Mouse (Mus musculus) activated CD4-positive, CD25-positive, alpha-beta regulatory T cell, adult 4 months (primary cell): ENCODE data around the gene Ap5b1. TPM values are rescaled to one million over a fixed set of nuclear protein-coding genes. Genes with fewer than 3 reads are reported as not detected.
A peak's percentile ranks its signal among the peaks of the same experiment; 100 is the strongest.

Experiments
- ATAC-seq: one replicate; pipeline ENCODE4 v1.8.0; 2017
- polyA plus RNA-seq, 2 experiments: library from polyadenylated mRNA; unstranded; fragments of 100-300 nt; shearing (Covaris generic); gene quantifications; one replicate each; pipeline ENCODE4 v1.2.1; 2017

The Ap5b1 gene
- polyA plus RNA-seq: 1 to 10 TPM; 5.1 to 8.6 TPM

DNA sequence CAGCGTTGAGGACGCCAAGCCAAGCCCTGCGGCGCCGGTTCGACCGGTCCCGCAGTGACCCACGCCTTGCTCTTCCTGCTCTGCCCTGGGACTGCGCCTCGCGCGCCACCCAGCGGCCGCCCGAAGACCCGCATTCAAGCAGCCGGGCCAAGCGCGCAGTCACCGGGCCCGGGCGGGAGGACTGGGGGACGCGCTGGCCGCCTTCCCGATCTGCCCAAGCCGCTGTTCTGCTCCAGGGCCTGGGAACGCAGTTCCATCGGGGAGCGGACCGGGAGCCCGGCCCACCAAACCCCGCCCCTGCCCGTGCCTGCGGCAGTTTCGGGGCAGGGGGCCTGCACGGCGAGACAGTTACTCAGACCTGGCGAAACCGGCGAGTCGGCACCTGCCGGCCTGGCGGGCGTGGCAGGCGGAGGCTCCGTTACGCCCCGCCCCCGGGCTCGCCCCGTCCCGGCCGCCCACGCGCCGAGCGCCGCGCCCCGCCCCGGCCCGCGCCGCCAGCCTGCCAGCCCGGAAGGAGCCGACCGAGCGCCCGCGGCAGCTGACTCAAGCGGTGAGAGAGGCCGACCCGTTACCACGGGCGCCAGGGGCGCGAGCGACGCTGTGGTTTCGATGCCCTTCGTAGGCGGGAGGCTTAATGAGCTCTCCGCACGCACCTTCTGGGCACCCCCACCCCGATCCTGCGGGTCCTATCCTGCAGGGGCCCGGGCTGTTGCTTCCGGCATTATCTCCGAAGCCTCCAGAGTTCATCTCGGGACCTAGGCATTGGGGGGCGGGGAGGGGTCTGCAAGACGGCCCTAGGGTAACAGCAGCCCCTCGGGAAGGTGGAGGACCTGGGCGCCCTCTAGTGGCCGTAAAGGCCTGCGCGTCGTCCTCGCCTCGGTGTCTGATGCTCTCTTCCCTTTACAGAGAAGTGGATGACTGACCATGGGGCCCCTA lies at the start of gene Ap5b1:
TSS of gene Ap5b1 (plus strand) at position 492 of the 936 bp plus-strand sequence.
- peak; percentile 66 for ATAC-seq

DNA sequence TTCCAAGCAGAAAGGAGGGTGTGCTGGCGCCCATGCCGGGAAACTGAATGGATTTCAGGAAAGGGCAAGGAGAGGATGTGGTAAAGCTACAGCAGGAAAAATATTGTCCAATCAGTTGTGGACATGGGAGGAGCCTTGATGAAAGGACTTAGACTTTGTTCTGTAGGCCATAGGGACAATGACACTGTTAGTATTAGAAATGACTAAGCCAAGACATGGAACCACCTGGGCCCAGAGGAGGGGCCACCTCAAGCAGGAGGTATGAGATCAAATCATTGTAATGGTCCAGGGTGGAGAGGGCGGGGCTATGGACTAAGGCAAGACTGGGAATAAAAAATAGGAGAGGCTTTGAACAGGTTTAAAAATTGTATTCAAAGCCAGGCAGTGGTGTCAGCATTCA lies 49.1 kb upstream of the Ap5b1 start:
- no peak for ATAC-seq

DNA sequence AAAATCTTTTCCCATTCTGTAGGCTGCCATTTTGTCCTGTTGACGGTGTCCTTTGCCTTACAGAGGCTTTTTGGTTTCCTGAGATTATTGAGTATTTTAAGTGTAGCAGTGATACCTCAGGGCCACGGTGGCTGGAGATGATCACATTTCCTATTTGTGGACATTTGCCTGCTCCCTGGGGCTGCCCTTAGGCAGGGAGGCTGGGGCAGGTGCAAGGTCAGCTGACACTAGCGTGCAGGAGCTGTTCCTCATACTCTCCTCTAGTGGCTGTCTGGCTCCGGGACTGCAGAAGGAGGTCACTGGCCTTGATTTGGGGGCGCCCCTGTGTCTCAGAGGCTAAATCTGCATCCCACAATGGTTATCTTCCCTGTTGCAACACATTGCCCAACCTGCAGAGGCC lies 42.6 kb upstream of the Ap5b1 start:
- no peak for ATAC-seq

DNA sequence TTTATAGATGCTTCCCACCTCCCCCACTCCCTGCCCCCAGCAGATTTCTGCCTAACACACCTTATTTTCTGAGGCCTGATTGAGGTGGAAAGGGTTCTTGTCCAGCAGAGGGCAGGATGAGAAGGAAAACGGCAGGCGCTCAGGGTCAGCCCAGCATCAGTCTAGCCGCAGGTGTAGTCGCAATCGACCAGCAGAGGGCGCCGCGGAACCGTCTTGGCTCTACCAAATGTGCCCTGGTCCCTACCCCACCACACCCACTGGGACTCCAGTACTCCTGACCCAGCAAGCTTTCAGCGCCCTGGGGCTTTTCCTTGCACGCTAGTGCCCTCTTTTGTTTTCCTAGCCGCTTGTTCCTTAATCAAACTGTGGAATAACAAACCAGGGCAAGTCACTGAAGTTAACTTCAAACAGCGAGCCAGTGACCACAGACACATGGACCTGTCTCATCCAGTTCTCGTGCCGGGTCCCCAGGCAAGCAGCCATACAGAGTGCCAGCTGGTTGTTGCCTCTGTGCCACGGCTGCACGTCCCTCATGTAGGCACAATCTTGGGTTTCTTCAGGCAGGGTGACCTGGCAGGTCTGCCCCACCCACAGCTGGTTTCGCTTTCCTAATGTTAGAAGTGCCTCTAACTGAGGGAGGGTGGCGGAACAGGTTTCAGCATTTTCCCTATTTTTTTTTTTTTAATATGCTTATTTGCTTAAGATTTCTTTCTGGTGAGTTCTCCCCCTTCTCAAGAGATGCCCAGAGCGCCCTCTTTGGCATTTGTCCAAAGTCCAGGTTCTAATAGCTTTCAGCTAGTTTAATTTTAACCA lies 38.3 kb upstream of the Ap5b1 start:
- peak; percentile 53 for ATAC-seq

DNA sequence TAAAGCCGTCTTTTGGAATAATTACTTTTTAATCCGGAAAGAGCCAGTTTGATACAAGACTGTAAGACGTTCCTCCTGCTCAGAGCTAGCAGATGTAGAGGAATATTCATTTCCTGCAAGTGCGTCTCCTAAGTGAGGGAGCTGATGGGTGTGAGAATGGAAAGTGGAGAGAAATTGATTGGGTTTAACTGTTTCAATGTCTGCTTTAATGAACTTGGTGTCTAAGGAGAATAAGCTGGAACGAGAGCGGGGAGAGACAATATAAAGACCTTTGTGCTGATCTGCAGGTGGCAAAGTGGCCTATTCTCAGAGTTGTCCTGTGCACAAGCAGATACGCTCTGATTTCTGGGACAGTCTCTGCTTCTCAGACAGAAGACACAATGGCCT lies 37.7 kb upstream of the Ap5b1 start:
- no peak for ATAC-seq

DNA sequence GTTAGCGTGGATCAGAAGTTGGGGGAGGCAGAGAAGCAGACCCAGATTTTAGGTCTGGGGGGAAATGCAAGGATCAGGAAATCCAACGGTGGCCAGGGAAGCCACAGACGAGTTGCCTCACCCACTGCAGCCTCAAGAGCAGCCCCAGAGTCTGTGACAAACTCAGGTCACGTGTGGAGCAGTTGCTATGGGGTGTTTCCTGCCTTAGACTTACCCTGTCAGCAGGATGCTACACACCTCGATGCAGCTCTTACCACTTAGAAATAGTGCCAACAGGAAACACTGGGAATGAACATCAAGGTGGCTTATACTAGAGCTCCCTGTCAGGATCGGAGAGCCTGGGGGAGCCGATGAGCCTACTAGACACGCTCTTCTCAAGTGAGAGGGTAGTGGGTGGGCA lies 35.3 kb upstream of the Ap5b1 start:
- peak; percentile 89 for ATAC-seq

DNA sequence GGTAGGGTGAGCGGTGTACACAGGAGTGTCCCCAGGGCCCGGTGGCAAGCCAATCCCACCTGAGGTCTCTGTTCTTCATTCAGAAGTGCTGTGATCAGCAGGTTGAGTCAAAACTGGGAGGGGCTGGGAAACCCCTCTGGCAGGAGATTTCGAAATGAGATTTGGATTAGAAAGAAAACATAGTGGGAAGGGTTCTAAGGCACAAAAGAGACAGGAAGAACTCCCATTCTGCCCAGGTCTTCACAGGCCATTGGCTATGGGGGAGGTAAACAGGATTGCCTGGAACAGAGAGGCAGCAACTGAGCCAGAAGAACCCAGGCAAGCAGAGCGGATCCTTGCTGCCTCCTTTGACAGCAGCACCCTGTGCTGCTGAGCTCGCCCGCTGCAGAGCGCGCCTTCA lies 29.0 kb upstream of the Ap5b1 start:
- no peak for ATAC-seq

DNA sequence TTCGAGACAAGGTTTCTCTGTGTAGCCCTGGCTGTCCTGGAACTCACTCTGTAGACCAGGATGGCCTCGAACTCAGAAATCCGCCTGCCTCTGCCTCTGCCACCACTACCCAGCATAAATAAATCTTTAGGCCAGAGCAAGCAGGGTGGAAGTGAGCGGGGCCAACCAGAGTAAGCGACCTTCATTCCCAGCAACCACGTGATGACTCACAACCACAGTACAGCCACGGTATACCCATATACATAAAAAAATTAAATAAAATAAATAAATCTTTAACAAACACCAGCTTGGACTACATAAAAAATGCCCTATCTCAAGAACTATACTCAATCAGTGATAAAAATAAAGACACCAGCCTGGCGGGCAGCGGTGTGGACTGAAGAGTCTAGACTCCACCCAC lies 24.5 kb upstream of the Ap5b1 start:
- no peak for ATAC-seq

DNA sequence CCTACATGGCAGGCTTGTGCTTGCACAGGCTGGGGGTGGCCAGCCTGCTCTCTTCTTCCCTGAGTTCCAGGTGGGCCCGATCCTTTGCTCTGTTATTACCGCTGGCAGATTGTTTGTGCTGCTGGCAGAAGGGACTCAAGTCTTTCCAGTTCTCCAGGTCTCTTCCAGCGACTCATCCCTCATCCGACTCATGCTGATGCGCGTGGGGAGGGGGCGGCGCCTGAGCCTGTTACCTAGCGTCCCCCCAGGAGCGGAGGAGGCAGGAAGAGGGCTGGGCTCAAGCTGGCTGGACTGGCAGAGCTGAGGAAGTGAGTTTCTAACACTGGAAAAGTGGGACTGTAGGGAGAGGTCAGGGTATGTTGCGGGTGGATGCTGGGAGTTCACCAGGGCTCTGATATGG lies 23.8 kb upstream of the Ap5b1 start:
- no peak for ATAC-seq

DNA sequence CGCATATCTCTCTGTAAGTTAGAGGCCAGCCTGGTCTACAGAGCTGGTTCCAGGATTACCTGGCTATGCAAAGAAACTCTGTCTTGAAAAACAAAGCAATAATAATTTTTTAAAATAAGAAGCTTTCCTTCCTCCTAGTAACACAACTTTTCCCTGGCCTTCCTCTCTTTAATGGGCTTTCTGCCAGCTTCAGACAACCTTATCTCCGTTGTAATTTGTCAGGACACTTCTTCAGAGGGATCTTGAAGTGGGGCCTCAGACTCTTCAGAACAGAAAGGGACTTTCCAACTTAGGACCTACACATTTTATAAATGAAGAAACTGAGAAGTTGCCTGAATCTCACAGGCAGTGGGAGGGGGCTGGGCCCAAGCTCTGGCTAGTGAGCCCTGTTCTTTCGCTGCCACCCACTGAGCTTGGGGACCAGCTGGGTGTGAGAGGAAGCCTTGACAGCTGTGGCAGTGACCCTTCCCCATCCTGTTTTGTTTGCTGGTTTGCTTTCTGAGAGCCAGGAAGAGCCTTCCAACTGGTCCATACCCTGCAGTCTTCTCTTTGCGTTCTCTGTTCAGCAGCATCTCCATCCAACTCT lies 20.3 kb upstream of the Ap5b1 start:
- ATAC-seq: no peak

DNA sequence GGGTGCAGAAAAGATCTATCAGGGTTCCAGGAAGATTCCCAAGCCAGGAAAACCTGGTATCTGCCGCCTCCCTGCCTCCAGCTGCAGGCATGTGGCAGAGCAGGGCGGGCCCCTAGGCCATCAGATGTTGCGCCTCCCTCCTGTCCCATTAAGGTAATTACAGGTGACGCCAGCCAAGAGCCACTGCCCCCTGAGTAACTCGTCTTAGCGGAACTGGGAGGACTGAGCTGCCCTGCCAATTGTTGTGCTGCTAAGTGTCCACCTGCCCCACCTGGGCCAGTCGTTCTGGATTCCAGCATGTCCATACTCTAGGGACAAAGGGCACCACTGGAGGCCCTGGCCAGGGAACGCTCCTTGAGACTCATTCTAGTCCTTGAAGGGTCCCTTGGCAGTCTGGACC lies 14.0 kb upstream of the Ap5b1 start:
- no peak for ATAC-seq

DNA sequence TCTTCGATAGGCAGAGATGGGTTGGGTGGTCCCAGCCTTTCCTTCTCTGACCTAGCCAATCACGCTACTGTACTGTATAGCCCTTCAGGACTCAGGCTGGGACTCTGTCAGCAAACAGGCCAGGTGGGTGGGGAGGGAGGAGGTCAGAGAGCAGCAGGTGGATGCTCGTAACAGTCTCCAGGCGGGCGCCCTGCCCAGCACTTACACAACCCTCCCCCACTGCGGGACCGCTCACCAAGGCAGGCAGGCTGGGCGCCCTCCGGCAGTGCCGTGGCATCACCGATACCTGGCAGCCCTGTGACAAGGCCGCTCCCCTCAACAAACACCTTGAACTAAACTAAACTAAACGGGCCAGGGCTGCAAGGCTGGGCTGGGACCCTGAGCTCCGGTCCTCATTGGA lies 13.6 kb upstream of the Ap5b1 start:
- ATAC-seq: no peak

DNA sequence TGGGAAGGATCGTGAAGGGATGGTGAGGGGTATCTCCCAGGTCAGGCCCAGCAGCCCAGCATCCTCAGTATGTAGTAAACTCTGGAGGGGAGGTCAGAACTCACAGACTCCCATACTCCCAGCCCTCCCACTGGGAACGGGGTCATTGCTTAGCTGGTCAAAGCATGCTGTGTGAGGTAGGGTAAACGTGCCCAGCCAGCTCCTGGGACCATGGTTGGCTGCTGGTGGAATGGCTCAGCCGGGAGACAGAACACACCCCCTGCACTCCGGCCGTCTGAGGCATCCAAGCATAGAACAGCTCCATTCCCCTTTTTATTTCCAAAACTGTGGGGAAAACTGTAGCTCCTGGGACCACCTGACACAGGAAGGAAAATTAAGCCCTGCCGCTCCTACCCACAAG lies 9.7 kb upstream of the Ap5b1 start:
- no peak for ATAC-seq

DNA sequence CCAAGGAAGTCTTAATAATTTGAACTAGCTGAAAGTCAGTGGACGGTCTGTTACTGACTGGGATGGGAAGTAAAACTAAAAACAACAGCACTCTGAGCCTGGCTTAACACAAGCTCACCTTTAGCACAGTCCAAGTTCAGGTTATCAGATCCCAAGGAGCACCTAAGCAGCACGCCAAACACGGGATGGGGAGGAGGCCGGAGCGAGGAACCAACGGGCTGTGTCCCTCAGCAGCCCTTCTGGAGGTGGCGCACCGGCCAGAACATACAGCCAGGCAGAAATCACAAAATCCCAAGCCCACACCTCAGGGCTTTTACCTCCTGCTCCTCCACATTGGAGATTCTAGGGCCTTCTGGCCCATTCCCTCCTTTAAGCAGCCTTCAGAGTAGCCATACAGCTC lies 9.1 kb upstream of the Ap5b1 start:
- no peak for ATAC-seq

DNA sequence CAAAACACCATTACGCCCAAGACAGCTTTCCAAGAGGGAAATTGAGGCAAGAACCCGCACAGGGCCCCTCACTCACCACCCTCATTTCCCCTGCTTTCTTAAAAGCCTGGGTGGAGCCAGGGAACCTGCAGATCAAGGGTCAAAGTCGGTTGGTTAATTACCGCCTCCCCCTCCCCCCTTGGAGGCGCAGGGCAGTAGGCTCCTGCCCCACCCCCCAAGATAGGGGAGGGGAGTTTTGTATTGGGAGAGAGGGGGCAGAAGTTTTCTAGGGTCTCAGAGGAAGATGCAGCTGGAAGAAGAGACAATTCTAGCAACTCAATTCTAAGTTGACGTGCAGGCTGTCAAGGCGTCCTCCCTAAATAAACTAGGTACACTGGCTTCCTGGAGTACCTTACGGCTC lies 8.6 kb upstream of the Ap5b1 start:
- ATAC-seq: no peak

DNA sequence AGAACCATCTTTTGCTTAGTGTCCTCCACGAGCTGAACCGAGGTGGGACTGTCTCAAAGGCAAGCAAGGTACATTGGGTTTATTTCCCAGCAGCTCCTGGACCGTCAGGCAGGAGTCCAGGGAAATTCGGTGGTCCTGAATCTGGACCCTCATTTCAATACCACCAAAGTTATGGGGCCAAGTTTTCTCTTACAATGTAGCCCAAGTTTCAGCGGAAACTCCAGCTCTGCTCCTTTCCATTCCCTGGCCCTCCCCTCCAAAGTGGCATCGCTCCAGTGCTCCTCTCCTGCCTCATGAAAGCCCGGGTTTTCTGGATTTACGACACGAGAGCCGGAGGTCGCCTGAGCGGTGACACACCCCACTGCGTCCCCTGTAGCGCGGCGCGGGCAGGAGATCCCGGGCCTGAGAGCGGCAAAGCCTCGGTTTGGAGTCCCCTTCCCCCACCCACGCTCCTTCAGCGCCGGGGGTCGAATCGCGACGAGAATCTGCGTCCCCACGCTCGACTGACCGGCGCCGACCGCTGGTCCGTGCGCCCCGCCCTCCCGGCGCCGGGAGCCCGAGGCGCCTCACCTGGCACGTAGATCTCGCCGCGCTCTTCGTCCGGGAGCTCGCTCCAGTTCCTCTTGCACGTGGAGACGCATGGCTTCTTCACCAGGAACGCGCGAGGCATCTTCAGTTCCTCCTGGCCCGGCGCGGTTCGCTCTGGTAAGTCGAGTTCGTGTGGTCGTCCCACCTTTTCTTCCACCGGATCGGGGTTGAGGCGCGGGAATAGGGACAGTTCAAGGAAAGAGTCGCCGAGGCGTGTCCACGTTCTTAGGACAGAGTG lies 8.0 kb upstream of the Ap5b1 start:
- no peak for ATAC-seq

DNA sequence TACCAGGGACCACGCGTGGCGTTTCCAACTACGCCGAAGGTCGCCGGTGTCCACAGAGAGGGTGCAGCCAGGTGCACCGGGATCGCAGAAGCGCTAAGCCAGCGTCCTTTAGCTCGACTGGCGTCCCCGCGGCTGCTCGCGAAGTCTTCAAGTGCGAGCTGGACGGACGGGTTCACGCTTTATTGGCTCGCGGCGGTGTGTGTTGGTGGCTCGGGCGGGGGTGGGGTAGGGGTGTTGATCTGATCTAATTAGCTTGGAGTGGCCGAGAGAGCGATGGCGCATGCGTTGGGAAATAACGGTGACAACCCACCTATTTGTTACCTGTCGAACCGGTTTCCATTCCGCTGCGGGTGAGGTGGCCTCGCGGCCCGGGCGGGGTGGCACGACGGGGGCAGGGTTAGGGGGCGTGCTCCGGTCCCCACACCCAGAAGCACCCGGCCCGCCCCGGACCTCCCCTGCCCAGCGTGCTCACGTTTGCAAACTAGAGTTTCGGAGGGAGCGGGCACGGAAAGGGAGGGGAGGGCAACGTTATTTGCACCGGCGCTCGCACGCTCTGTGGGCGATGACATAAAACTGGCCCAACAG lies 7.3 kb upstream of the Ap5b1 start, which contains the start of gene Ovol1:
TSS of gene Ovol1 (minus strand) at position 190 of the 585 bp plus-strand sequence.
- no peak for ATAC-seq

DNA sequence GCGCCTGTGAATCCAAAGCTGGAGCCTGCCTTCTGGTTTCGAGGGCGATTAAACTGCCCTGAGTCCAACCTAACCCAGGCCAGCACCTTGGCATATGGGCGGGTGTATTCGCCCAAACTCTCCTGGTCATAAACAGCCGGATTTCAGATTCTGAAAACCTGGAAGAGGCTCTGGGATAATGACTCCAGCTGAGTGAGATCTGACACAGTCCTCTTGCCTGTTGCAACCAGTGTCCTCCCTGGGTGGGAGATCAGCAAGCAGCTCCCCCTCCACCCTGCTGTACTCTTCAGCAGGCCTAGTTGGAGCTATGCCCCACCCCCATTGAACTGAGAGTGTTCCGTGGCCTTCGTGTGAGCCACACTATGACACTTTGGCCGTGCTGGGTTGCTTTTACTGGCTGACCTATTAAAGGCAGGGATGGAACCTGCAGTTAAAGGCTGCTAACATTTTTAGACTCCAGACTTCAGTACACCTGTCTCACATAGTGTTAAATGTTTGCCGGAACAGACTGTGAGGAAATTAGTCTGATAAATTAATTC lies 6.5 kb upstream of the Ap5b1 start:
- ATAC-seq: no peak

DNA sequence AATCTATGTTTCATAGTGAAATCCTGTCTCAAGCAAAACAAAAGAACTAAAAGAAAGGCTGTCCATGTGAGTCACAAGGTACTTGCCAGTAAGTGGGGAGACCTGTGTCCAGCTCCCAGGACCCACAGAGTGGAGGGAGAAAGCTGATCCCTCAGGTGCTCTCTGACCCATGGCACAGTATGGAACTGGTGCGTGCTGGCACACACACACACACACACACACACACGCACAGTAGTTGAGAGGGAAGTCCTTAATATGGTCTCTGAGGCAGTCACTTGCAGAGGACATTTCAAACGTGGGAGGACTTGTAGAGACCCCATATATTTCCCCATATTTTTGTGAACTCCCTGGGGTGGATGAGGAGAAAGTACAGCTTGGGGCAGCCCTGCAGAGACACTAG lies 5.9 kb upstream of the Ap5b1 start:
- ATAC-seq: no peak

DNA sequence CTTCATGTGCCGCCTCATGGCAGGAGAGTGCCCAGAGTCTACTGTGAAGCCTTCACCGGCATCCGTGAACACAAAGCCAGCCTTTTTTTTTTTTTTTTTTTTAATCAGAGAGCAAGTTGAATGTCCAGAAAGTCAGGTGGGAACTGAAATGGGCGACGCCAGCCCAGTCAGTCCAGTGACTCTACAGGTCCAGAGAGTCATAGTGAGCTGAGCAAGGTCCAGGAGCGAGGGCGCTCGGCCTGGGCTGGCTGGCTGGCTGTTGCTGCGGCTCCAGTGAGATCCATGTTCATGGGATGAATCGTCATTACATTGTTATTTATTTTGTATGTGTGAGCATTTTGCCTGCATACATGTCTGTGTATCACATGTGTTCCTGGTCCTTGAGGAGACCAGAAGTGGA lies 5.0 kb upstream of the Ap5b1 start:
- ATAC-seq: no peak

DNA sequence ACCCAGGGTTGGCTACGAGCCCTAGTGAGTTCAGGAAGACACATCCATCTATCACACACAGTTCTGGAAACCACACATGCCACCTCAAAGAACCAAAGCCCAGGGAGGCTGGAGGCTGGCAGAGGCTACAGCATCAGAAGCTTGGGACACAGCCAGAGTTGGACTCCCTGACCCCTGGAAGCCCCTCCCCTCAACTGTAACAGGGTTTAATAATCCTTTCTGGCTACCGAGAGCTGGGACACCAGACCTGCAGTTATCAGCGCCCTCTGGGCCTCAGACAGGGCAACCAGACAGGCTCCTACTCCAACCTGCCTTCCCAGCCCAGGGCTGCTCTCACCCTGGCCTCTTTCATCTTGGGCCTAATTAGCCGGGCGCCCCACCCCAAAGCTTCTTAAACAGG lies 1.5 kb upstream of the Ap5b1 start:
- ATAC-seq: no peak

DNA sequence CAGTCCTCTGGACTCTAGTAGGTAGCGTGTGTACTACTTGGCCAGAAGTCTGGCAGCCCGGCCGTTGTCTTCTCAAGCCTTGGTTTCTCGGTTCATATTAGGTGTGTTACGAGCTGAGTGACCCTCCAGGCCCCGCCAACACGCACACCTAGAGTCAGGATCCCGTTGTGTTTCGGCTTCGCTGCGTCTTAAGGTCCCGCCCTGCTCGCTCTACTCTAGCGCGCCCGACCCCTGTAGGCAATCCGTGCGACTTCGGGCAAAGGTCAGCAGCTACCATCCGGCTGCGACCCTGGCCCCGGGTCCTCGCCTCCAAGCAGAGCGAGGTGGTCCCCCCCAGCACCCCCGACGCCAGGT lies 668 bp upstream of the Ap5b1 start:
- peak; percentile 21 for ATAC-seq
